Mouse (Mus musculus) olfactory bulb, adult 2 months (tissue): Measurements from ENCODE around the gene Tmem260. TPM values are rescaled to one million over a fixed set of nuclear protein-coding genes. Genes with fewer than 3 reads are reported as not detected.
A peak's percentile ranks its signal among the peaks of the same experiment; 100 is the strongest.

Source experiments
- H3K27ac ChIP-seq: fragments of 200-500 bp; 2 replicates; pipeline ENCODE4 v1.5.1; 2012; ENCODE audit warnings: low read depth, low read length; ENCODE audit not compliant: insufficient read depth
- H3K4me1 ChIP-seq: fragments of 200-500 bp; 2 replicates; pipeline ENCODE4 v1.6.1; 2012; ENCODE audit warnings: low read length; ENCODE audit not compliant: control insufficient read depth, insufficient read depth
- H3K4me3 ChIP-seq: fragments of 200-500 bp; 2 replicates; pipeline ENCODE4 v1.5.1; 2012; ENCODE audit warnings: mild to moderate bottlenecking, low read depth, low read length, moderate library complexity; ENCODE audit not compliant: insufficient read depth
- CTCF ChIP-seq: fragments of 200-500 bp; IDR thresholded peaks from 2 replicates; pipeline ENCODE4 v1.5.1; 2012; ENCODE audit warnings: low read depth, mild to moderate bottlenecking, low read length, moderate library complexity; ENCODE audit not compliant: insufficient read depth
- POLR2A ChIP-seq: fragments of 200-500 bp; IDR thresholded peaks from 2 replicates; pipeline ENCODE4 v1.6.1; 2012; ENCODE audit warnings: mild to moderate bottlenecking, low read depth, low read length, moderate library complexity; ENCODE audit not compliant: insufficient read depth
- WGBS: fragments of 180-500 bp; shearing (Covaris S2); methylation state at CpG from one replicate; pipeline ENCODE4 v1.1.7; 2018; 5-methylcytosine and 5-hydroxymethylcytosine counted together
- polyA plus RNA-seq: library from polyadenylated mRNA; stranded (reverse); fragments of >200 nt; gene quantifications from 2 replicates; pipeline ENCODE4 v1.2.4, GENCODE M21; 2012; ENCODE audit warnings: low replicate concordance; ENCODE audit not compliant: missing spikeins, insufficient read depth, insufficient read length

Gene Tmem260
- polyA plus RNA-seq, result not detected in 2 replicates

GRCm38 (mm10) chr14:48445984-48446683, at the start of gene Tmem260:
Tmem260 (plus strand) TSS chr14:48446124.
- TF ChIP-seq CTCF, result peak; percentile 82
- peak; percentile 85 for TF ChIP-seq POLR2A
- peak within 1 kb of the TSS; percentile 99 for H3K27ac ChIP-seq
- no peaks in the 10 kb centered on the region for H3K4me1 ChIP-seq
- H3K4me3 ChIP-seq, result peak within 1 kb of the TSS; percentile 92
- under 1% methylated on average over 69 of the region's 69 CpGs for WGBS

- no peak for TF ChIP-seq POLR2A
- no peak for TF ChIP-seq CTCF
- 95% methylated on average over 13 of the region's 13 CpGs for WGBS
- H3K27ac ChIP-seq, result no peak overlapping the region
- H3K4me3 ChIP-seq, result no peak overlapping the region
- H3K4me1 ChIP-seq, result no peaks in the 10 kb centered on the region
Measured at GRCm38 (mm10) chr14:48406086-48406485, 39.8 kb upstream of the Tmem260 start.

GRCm38 (mm10) chr14:48417064-48417463, 28.9 kb upstream of the Tmem260 start:
- peaks cover 16% of the 10 kb centered on the region for H3K4me1 ChIP-seq
- H3K27ac ChIP-seq, result no peak overlapping the region
- 51% methylated on average over 3 of the region's 3 CpGs for WGBS
- no peak for TF ChIP-seq POLR2A
- TF ChIP-seq CTCF, result no peak
- H3K4me3 ChIP-seq, result no peak overlapping the region

- Histone ChIP-seq H3K4me3 (no peak overlapping the region), H3K4me1 (peaks cover 17% of the 10 kb centered on the region), H3K27ac (peak overlapping the region; percentile 38; the same call in 1 of the 2 replicates)
- TF ChIP-seq CTCF (no peak), POLR2A (no peak)
- 16% methylated on average over 3 of the region's 3 CpGs for WGBS
Measured at GRCm38 (mm10) chr14:48418264-48418663, 27.7 kb upstream of the Tmem260 start.

GRCm38 (mm10) chr14:48418672-48419071, 27.3 kb upstream of the Tmem260 start:
- peaks cover 17% of the 10 kb centered on the region for H3K4me1 ChIP-seq
- WGBS, result 13% methylated on average over 5 of the region's 5 CpGs
- no peak overlapping the region for H3K4me3 ChIP-seq
- no peak overlapping the region for H3K27ac ChIP-seq
- TF ChIP-seq POLR2A (no peak), CTCF (no peak)

- 39% methylated on average over 6 of the region's 6 CpGs for WGBS
- H3K4me1 ChIP-seq, result peaks cover 17% of the 10 kb centered on the region
- H3K27ac ChIP-seq, result no peak overlapping the region
- no peak overlapping the region for H3K4me3 ChIP-seq
- TF ChIP-seq CTCF, result no peak
Measured at GRCm38 (mm10) chr14:48421476-48421875, 24.4 kb upstream of the Tmem260 start.

GRCm38 (mm10) chr14:48421996-48422395, 23.9 kb upstream of the Tmem260 start:
- WGBS, result 42% methylated on average over 6 of the region's 6 CpGs
- TF ChIP-seq CTCF (no peak), POLR2A (no peak)
- Histone ChIP-seq H3K27ac (no peak overlapping the region), H3K4me3 (no peak overlapping the region), H3K4me1 (peaks cover 17% of the 10 kb centered on the region)

- no peak overlapping the region for H3K27ac ChIP-seq
- TF ChIP-seq CTCF (no peak), POLR2A (no peak)
- 73% methylated on average over 4 of the region's 4 CpGs for WGBS
- H3K4me1 ChIP-seq, result peaks cover 14% of the 10 kb centered on the region
- no peak overlapping the region for H3K4me3 ChIP-seq
Measured at GRCm38 (mm10) chr14:48422436-48422835, 23.5 kb upstream of the Tmem260 start.

- Histone ChIP-seq H3K27ac (no peak overlapping the region), H3K4me1 (peaks cover 10% of the 10 kb centered on the region), H3K4me3 (no peak overlapping the region)
- 57% methylated on average over 7 of the region's 7 CpGs for WGBS
- TF ChIP-seq CTCF (no peak), POLR2A (no peak)
Measured at GRCm38 (mm10) chr14:48422901-48423300, 23.0 kb upstream of the Tmem260 start.
